Mouse (Mus musculus): Measurements from ENCODE around the gene Swap70.

The Swap70 gene

DNA sequence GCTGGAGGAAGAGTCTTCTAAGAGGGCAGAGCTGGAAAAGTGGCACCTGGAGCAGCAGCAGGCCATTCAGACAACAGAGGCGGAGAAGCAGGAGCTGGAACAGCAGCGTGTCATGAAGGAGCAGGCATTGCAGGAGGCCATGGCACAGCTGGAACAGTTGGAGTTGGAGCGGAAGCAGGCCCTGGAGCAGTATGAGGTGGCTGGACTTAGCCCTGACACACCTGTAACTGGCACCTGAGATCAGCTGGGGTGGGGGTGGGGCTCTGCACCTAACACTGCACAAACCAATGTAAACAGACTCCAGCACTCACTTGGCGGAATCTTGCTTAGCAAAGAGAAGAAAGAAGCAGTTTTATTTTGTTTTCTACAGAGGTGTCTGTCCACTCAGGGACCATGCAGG, 57.7 kb downstream of the Swap70 start:
- DNase-seq, result no peak

DNA sequence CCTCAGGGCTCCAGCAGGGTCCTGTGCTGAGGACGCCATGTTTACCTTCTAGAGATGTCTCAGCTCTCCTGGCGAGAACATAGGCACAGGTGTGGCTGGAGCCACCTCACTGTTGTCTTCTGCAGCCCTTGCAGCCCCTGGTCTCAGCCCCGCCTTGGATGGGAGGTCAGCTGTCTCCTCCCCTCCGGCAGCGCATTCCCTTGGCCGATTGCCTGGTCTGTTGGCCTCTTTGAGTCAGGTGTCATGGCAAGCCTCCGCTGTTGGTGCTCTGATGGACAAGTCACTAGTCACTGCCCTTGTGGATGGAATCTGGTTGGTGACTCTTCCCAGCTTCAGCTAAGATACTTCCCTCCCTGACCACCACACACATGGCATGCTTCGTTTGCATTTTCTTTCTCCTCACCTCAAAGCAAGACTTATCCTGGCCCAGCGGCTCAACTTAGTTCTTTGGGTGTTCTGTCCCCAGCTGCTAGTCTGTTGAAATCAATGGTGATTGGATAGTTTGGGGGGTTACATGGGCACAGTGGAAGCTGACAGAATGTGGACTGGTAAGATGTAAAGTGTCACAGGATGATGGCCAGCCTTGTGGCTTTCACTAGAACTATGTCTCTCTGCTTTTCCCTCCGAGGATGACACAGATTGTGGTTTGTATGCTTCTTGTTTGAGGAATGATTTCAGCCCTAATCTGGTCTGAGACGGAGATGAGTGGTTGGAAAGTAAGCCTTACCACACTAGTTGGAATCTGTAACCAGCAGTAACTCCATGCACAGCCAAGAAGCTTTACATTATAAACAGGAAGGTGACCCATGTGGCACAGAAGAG, 60.1 kb downstream of the Swap70 start:
- DNase-seq, result no peak

DNA sequence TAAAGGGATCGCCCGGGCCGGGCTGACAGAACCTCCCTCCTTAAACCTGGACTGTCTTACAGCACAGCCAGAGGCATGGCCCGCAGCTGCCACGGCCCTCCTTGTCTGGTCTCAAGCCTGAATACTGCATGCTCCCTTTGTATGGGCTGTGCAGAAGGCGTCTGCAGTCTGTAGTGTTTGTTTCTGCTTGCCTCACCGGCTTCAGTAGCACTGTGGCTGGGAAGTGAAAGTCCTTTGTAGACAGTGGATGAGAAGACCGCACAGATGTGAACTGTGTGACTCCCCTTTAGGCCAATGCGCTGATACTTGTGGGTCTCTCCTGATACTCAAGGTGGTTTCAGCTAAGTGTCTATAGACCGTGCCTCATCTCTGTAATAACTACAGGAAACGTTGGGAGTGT, 61.3 kb downstream of the Swap70 start:
- DNase-seq, result no peak

DNA sequence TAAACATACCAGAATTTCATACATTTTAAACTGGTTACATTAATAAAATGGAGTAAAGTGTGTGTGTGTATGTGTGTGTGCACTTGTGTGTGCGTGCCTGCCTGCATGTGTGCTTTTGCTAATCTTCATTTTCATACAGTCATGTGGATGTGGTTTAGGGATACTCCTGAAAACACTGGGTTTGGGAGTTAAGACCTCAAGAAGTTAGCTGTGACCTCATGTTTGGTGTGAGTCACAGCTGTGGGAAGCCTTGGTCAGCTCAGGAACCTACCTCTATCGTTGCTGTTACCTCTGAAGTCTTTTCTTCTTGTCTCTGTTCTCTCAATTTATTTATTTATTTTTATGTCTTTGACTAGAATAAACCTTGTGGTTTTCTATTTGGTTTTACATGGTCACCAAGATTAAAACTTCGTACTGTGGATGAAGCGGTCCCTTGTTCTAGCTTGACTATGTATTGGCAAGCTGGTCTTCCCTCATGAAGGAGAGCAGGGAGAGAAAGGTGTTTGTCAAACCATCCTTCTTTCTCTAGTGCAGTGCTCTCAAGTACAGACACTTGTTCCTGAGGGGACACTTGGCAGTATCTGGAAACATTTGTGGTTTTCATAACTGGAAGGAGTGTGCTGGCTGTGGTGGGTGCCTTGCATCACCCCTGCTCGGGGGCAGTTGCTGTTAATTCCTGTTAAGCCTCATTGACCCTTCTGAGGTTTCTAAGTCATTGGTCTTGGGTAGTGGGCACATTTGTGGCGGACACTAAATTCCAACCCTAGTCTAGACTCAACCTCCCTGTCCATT, 62.2 kb downstream of the Swap70 start:
- DNase-seq, result no peak

DNA sequence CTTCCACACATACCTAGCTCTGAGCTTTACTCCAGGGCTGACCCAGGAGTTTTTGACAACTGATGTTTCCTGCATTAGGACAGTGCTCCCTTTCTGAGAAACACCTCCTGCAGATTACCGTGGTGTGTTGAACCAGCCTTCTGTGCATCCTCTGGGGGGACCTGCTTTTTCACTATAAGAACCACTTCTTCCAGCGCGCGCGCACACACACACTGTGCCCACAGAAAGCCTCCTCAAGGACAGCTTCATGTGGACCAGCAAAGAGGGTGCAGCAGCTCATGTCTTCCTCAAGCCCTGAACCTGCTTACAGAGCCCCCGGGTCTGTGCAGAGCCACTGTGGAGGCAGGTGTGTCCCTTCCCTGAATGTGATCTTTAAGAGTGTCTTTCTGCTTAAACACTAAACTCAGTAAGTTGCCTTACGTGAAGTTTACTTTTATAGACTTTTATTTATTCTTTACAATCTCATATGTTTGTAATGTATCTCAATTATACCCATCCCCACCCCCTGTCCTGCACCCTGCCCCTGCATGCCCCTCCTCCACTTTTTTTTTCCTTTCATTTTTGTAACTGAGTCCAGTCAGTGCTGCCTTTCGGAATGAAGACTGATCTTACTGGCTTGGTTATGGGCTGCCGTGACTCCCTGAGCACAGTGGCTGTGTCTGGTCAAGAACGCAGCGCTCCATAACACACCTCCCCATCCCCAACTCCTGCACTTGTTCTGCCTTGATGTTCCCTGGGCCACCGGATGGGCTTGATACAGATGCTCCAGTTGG, 63.8 kb downstream of the Swap70 start:
- DNase-seq, result no peak

DNA sequence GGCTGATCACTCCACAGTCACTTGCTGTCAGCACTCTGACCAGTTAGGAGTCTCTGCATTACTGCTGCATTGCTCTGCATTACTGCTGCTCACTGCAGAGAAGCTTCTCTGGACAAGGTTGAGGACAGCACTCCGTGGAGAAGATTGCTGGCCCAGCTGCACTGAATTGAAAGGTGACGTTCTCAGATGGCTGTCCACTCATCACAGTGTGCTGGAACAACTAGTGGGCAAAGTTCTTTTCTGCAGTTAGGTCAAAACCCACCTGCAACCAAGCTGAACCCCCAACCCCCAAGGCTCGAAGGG, 64.3 kb downstream of the Swap70 start:
- no peak for DNase-seq

DNA sequence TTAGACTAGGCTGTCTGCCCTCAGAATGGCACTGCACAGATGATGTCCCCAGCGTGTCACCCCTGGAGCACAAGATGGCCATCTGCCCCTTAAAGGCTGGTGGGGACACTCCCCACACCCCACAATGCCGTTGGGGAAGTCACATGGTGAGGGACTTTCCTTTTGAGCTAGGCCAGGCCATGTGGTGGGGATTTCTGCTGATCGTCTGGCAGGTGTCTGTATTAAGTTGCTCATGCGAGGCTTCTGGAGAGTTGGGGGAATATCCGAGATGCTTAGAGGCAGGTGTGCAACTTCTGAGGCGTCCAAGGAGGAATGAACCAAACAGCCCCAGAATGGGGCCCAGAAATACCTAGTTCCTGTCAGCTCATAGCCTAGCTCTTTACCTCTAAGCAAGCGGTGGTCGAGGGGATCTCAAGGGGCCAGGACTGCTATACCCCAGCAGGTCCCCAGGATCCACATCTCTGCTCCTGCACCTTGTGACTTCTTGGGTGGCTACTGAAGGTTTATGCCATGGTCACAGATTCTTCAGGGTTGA, 64.8 kb downstream of the Swap70 start:
- DNase-seq, result no peak

DNA sequence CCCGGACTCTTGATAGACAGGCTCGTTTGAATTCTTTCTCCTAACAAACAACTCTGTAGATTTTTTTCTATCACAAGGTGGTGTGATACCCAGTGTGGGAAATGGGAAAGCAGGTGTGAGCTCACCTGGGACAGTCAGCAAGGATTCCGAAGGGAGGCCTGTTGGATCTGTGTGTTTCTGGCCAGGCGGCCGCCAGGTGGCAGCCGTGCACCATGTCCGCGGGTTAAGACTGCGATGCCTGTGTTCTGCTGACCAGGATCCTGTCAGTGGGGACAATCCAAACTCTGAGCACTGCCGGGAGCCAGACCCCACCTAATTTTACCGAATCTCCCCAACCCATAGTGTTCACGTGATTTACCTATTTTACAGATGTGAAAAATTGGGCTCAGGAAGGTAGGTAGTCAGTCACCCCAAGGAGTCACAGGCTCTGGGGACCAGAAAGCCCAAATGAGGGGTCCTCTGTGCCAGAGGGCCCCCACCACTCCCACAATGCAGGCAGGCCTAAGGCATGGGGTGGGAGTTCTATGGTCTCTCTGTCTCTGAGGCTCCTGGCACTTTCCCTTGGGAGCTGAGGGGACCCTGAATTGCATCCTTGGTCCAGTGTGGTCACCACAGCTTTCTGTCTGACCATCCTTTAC, 65.4 kb downstream of the Swap70 start:
- peak; percentile 86 for DNase-seq

DNA sequence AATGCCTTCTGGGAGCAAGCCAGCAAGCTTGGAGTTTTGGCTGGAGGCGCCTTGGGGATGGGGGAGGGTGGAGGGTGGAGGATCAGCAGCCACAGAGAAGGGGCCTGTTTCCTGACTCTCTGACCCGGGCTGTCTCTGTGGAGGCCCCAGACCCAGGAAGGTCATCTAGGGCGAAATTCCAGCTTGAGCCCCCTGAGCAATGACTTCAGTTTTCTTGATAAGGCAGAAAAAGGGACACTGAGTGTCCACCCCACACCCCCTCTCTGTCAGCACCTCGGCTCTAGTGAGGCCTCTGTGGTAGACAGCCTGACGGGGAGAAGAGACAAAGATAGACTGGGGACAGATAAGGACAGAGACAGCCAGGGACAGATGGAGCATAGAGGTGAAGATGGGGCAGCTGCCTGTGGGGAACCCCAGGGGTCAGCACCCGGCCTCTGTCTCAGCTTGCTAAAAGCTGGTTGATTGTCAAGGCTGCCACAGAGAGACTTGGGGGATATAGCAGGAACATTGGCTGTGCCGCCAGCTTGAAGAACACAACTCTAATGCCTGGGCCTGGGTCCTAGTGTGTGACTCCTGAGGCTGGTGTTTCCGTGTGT, 66.1 kb downstream of the Swap70 start:
- DNase-seq, result no peak

DNA sequence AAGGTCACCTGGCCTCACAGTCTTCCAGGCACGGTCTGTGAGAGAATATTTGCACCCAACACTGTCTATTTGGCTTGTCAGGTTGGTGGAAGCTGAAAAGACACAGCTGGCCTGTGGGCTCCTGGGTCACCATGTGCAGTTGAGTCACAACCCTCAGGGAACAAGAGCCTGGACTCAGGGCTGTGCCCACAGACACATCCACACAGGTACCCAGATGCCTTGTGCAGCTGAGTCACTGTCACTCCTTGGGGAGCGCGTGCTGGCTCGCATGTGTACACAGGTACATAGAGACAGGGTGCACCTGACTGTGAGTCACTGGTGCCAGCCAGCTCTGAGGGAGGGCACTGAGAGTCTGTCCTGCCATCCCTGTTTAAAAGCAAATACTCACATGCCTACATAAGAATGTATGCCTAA, 66.7 kb downstream of the Swap70 start:
- DNase-seq, result no peak

DNA sequence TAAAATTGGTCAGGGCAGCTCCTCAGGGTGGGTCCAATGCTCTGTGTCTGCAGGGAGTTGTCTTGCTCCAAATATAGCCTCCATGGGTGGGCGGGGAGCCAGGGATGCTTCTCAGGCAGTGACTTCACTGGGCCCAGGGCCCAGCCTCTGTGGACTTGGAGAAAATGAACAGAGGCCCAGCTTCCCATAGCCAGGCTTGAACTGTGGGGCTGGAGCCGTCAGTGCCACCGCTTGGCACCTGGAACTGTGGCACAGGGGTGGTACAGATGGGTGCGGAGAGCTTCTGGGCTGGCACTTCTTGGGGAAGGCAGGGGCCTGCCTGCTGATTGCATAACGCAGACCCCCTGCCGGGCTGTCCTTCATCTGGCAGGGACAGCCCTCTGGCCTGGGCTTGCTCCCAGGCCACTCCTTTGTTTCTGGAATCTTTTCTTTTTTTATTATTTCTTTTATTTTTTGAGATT, 67.2 kb downstream of the Swap70 start:
- DNase-seq, result peak; percentile 60

DNA sequence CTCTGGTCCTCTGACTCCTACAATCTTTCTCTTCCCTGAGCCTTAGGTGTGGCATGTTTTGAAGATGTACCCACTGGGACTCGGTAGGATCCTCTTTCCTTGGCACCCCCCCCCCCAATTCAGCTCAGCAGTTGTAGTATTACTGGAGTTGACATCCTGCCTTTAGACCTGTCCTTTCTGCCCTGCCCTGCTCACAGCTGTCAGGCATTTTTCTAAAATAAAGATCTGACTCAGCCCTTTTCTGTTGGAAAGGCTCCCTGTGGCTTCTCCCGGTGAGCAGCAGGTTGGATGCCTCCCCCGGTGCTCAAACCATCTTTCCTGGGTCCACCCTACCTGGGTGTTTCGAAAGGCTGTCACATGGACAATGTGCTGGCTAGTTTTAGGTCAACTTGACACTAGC, 68.1 kb downstream of the Swap70 start:
- no peak for DNase-seq

DNA sequence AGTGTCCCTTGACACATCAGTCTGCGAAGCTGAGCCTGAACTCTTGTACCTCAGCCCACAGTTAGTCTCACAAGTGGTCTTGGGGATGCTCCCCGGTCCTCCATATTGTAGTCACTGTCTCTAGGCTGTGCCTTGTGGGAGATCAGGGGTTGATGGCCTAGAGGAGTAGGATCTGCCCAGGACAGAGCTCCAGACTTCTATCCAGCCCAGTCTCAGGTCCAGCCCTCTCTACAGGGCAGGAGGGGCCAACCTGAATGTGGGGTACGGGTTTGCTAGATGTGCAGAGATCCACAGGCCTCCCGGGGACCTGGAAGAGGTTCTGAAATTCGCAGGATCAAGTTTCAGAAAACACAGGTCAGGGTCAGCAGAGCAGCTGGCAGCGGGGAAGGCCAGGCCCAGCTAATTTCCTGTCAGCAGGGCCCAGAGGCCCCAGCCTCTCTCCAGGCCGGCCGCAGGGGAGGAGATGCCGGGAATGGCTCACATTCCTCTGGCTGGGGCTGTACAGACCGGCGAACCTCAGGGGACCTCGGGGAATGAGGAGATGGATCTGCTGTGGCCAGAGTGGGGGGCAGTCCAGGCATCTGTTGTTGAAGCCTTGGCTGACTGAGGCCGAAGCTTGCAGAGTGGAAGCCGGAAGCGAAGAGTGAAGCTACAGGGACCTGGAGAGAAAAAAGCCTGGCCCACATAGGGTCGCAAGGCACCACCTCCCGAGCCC, 75.5 kb downstream of the Swap70 start:
- no peak for DNase-seq

DNA sequence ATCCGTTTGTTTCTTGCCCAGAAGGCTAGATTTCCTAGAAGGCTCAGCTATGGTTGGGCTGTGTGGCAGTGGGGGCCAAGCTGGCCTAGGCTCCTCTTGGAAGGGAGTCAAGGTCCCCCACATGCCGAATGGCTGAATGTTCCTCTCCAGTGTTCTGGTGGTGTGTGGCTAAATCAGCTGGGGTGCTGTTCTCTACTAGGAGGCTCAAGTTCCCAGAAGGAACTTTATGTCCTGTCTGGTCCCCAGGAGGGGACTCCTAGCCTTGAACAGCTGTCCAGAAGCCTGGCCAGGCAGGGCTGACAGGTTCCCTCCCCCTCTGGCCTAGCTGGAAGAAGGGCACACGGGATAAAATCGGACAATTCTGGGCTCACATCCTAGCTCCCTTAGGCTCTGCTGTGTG, 76.1 kb downstream of the Swap70 start:
- DNase-seq, result no peak

DNA sequence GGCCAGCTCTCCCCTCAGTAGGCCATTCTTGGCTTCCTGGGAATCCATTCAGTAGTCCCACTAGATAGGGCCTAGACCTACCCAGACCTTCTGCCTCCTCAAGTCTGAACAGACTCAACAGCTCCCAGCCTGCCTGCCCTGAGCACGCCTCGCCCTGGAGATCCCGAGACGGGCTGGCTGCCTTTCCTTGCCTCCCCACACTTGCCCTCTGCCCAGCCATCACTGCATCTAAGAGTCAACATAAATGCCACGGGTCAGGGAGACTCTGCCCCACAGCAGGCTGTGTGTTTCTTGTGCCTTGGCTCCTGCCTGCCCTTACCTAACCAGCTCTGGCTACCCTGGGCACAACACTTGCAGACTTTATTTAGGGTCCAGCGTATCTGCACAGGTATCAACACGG, 76.6 kb downstream of the Swap70 start:
- DNase-seq, result no peak

DNA sequence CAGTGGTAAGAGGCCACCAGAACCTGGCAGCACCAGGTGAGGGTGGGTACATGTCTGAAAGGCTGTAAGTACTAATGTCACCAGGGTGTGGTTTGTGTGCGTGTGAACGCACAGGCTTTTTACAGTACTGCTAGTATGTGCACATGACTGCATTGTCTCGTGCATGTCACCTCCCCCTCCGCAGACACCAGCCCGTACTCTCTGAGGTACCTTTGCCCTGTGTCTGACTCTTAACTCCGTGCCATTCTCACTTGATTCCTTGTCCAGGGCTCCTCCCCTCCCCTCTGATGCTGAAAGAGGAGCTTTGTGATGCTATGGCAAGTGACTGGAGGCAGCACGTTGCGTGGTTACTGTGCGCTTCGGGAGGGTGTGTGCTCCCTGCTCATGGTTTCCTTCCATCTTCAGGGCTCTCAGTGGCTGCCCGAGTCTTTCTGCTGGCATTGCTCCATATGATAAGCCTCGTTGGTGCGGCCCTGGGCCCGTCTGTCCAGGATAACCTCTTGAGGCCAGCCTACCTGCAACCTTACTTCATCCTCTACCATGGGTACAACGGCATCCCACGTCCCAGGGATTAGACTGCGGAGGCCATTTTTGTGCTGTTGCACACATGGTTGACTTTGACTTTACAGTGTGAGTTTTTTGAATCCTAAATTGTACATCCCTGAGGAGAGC, 77.4 kb downstream of the Swap70 start:
- no peak for DNase-seq

DNA sequence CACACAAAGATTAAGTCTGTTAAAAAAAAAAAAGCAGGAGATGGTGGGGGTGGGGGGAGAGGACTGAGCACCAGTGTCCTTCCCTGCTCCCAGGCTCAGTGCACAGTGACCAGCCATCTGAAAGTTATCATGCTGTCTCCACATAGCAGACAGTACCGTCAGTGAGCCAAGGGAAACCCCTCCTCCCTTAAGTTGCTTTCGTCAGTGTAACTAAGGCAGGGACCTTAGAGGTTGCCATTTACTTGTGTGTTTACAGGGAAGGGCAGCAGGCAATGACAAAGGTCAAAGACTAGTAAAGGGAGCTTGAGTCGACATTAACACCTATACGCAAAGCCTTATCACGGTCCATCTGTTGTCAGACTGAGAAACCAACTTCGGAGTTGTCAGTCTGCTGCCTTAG, 81.4 kb downstream of the Swap70 start:
- DNase-seq, result no peak

DNA sequence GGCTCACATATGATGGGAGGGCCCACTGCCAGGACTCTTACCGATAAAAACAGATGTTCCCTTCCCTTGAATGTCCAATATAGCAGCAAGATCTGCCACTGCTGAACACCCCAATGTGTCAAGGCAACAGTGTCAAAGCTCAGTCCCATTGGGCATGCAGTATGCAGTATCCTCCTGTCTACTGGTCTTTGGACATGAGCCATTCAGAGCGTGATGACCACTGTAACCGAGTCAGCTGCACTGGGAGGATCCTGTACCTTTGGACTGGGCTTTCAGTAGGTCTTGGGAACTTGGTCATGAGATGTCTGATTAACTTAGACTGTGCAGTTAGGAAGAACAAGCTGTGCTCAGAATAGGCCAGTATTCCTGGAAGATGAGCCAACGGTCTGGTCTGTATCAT, 84.0 kb downstream of the Swap70 start:
- DNase-seq, result no peak

DNA sequence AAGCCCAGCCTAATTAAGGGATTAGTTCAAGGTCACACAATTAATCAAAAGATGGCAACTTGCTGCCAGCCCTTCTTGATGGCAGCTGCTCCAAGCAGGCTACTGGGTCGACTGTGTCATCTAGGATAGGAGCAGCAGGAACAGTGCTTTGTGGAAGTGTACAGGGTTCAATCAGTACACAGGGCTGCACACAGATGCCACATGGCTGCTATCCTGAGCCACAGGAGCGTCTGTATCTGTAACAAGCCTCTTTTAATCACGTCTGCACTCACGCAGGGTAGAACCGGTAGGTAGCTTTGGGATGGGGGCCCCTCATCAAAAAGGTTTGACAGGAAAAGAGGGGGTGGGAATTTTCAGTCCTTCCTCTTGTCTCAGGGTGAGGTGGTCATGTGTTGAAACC, 84.8 kb downstream of the Swap70 start:
- no peak for DNase-seq

DNA sequence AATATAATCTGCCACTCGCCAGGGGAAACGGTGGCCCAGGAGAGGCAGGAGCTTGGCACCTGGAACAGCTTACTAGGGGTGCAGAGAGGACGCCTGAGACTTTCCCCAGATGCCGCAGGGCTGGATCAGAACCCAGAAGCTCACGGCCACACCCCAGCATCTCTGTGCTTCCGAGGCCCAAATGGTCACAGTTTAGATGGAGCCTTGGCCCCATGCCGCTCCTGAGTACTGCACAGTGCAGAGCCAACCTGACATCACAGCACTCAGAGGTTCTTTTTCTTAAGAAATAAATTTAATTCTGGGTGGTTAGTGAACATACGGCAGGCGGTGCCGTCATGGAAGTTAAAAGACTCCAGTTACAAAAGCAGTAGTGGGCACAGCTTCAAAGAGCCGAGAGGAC, 86.2 kb downstream of the Swap70 start:
- DNase-seq, result no peak

DNA sequence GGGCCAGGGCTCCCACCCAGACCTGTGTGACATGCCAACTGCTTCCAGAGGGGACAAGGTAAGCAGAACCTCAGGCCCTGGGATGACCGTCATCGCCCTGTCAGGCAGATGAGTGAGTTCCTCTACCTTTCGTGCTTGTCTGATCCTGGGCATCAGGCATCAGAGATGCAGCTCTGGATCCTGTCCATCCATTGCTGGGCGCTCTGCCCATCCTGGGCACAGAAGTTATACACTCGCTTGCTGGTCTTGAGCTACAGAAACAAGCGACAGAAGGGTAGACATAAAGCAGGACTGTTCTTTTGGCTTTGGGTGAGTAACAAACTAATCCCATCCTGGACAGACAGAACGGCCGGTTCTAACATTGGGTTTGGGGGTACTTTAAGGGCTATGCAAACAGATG, 87.7 kb downstream of the Swap70 start:
- DNase-seq, result no peak
